Mouse (Mus musculus) liver, embryonic 11.5 days (tissue): ENCODE measurements around the gene Acp5. TPM values are rescaled to one million over a fixed set of nuclear protein-coding genes. Genes with fewer than 3 reads are reported as not detected.

Source experiments
- microRNA-seq: library from miRNA; unstranded; fragments of <30 nt; microRNA quantifications from one replicate; pipeline ENCODE4, GENCODE M21; 2017; ENCODE audit warnings: borderline number of aligned reads
- polyA plus RNA-seq: library from polyadenylated mRNA; unstranded; fragments of >200 nt; fragmentation: Nextera tagmentation; extraction: Ambion mirVana; gene quantifications from 2 replicates; pipeline ENCODE4 v1.2.1, GENCODE M21; 2014

Acp5 gene
- polyA plus RNA-seq, 1 experiment from 2014 or later = 156 TPM

Small RNA genes lying within 50 kb of the gene (microRNA-seq; reads per million reads assigned to microRNA genes)
- gene Mir7084 = not detected

Other genes with a start within 250 kb of the Acp5 start
- gene Rab3d, start 217.5 kb downstream of the Acp5 start, polyA plus RNA-seq = 5.7 and 7.3 TPM in 2 replicates
- 2.2 and 2.9 TPM in 2 replicates for gene Ccdc159, start 208.2 kb downstream of the Acp5 start, polyA plus RNA-seq
- gene Tmem205, start 208.2 kb downstream of the Acp5 start, polyA plus RNA-seq = 45.0 and 51.0 TPM in 2 replicates
- 6.1 and 7.2 TPM in 2 replicates for gene Plppr2, start 198.7 kb downstream of the Acp5 start, polyA plus RNA-seq
- gene Swsap1, start 180.0 kb downstream of the Acp5 start, polyA plus RNA-seq = 9.8 and 11.9 TPM in 2 replicates
- 131 TPM in 2 replicates for gene Epor, start 172.2 kb downstream of the Acp5 start, polyA plus RNA-seq
- 0.34 and 0.55 TPM in 2 replicates for gene Rgl3, start 146.3 kb downstream of the Acp5 start, polyA plus RNA-seq
- gene Ccdc151, start 133.1 kb downstream of the Acp5 start, polyA plus RNA-seq = 0.23 and 0.29 TPM in 2 replicates
- 89.4 and 89.5 TPM in 2 replicates for gene Prkcsh, start 132.9 kb downstream of the Acp5 start, polyA plus RNA-seq
- gene Elavl3, start 83.7 kb downstream of the Acp5 start, polyA plus RNA-seq = 0.19 and 0.25 TPM in 2 replicates
- gene Gm49318, start 64.5 kb downstream of the Acp5 start, polyA plus RNA-seq = not detected in 2 replicates
- gene Zfp653, start 64.3 kb downstream of the Acp5 start, polyA plus RNA-seq = 5.5 and 7.5 TPM in 2 replicates
- gene Ecsit, start 50.3 kb downstream of the Acp5 start, polyA plus RNA-seq = 55.1 and 59.2 TPM in 2 replicates
- gene Cnn1, start 36.5 kb downstream of the Acp5 start, polyA plus RNA-seq = 3.6 and 6.2 TPM in 2 replicates
- gene Elof1, start 18.5 kb downstream of the Acp5 start, polyA plus RNA-seq = 159 and 169 TPM in 2 replicates
- gene Pigyl, start 21.1 kb upstream of the Acp5 start, polyA plus RNA-seq = 66.6 and 67.9 TPM in 2 replicates
- 0.13 and 0.15 TPM in 2 replicates for gene Zfp872, start 52.4 kb upstream of the Acp5 start, polyA plus RNA-seq
- gene Zfp809, start 90.0 kb upstream of the Acp5 start, polyA plus RNA-seq = 16.9 and 19.7 TPM in 2 replicates
- 4.8 and 5.0 TPM in 2 replicates for gene Zfp599, start 124.2 kb upstream of the Acp5 start, polyA plus RNA-seq
- 9.7 and 12.1 TPM in 2 replicates for gene Zfp810, start 171.9 kb upstream of the Acp5 start, polyA plus RNA-seq